Mouse (Mus musculus) hematopoietic stem cell, adult 5-6 weeks (primary cell): ENCODE measurements around the gene Slc37a3. TPM values are rescaled to one million over a fixed set of nuclear protein-coding genes. Genes with fewer than 3 reads are reported as not detected.
A peak's percentile ranks its signal among the peaks of the same experiment; 100 is the strongest.

Experiments used
- ATAC-seq, 2 experiments: fragments of 125-278 bp in 1 of 2; replicated peaks in 1 of 2; 2 replicates each; pipeline ENCODE4 v1.8.0; 2016 to 2017; ENCODE audit warnings: inconsistent platforms in 2 of 2, mild to moderate bottlenecking in 2 of 2, moderate number of reproducible peaks in 2 of 2, low read depth in 1 of 2, moderate TSS enrichment in 1 of 2; ENCODE audit not compliant: low FRiP score in 2 of 2, poor library complexity in 2 of 2, severe bottlenecking in 2 of 2, insufficient read depth in 1 of 2, low TSS enrichment in 1 of 2
- total RNA-seq: library from RNA; stranded (forward); fragments of 172-1452, 232-1000 nt; gene quantifications from 2 replicates; pipeline ENCODE4 v1.2.3, GENCODE M21; 2017

Slc37a3 gene
- total RNA-seq, 1 experiment from 2014 or later = 5.0 TPM

GRCm38 (mm10) chr6:39289721-39290120 lies 87.8 kb downstream of the Slc37a3 start:
- ATAC-seq = peak; percentile 14 to 21; a peak in 1 of 4 replicates

DNA sequence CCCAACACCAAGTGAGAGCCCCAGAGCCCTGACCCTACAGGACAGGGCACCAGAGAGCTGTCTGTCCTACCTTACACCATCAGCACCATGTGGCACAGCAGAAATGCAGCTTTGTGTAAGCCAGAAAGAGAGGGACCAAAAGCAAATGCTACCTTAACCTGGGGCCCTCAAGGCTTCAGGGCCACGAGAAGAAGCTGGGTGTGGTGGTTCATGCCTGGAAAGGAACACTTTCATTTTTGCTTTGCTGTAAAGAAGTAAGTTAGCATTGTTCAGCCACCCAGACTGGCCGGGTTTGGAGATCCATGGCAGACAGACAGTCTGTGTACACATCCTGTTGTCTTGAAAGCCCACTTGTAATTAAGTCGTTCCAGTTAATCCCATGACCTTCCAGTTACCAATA lies 89.7 kb downstream of the Slc37a3 start:
- no peak for ATAC-seq

DNA sequence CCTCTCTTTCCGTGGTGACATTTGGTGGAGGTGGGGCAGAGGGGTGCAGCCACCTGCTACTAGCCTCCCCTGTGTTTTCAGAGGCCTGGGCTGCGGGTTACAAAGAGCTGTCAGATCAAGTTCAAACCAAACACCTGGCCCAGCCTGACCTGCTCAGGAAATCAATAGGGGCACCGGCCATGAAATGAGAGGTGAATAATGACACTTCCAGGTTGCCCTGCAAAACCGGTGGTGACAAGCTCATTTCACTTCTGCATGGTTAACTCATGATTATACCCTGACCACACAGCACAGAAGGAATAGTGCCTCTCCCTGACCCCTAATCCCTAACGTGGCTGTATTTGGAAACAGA lies 90.8 kb downstream of the Slc37a3 start:
- ATAC-seq = peak in 1 of 2 experiments; percentile 43; a peak in 2 of 4 replicates

GRCm38 (mm10) chr6:39286053-39286731 lies 91.3 kb downstream of the Slc37a3 start:
- ATAC-seq = peak; percentile 74 to 81

DNA sequence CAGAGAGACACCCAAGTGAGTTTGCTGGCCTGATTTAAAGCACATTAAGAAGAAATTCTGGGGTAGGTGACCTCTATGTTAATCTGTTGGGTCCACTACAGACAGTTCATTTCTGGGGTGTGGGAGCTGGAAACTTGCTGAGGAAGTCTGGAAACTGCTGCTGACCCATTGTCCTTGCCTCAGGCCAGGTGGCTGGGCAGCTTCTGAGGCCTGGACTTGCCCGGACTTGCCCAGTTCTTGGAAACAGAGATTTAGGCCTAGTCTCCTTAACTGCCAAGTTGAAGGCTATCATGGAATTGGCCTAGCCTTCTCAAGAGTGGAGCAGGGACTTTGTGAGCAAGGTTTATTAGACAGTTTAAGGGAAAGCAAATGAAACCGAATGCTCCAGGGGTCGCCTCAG lies 92.6 kb downstream of the Slc37a3 start:
- ATAC-seq = no peak

Other genes starting within 250 kb of the Slc37a3 start
- 27.6 and 29.4 TPM in 2 replicates for gene Kdm7a, start 170.9 kb downstream of the Slc37a3 start, total RNA-seq
- 1.9 and 3.9 TPM in 2 replicates for gene Rab19, start 3.5 kb upstream of the Slc37a3 start, total RNA-seq
- gene Mkrn1, start 42.8 kb upstream of the Slc37a3 start, total RNA-seq = 62.3 and 65.8 TPM in 2 replicates
- gene Dennd2a, start 180.2 kb upstream of the Slc37a3 start, total RNA-seq = 1.0 and 2.1 TPM in 2 replicates
- 15.7 and 24.0 TPM in 2 replicates for gene Adck2, start 196.2 kb upstream of the Slc37a3 start, total RNA-seq
- 6.9 TPM in 1 of 2 replicates, not detected in the other for gene Gm42420, start 208.1 kb upstream of the Slc37a3 start, total RNA-seq
- 55.3 and 60.3 TPM in 2 replicates for gene Ndufb2, start 214.9 kb upstream of the Slc37a3 start, total RNA-seq